Mouse (Mus musculus) bone marrow macrophage, adult 2 months (primary cell): ENCODE measurements around the gene Lrrc43.

ENCODE experiments used
- CTCF ChIP-seq: IDR thresholded peaks from 2 replicates; pipeline ENCODE4 v1.5.1; 2012; ENCODE audit warnings: low read depth, mild to moderate bottlenecking, low read length, moderate library complexity
- POLR2A ChIP-seq: IDR thresholded peaks from 2 replicates; pipeline ENCODE4 v1.6.1; 2012; ENCODE audit warnings: mild to moderate bottlenecking, low read depth, low read length, borderline replicate concordance

GRCm38 (mm10) chr5:123508921-123509320 lies 19.8 kb downstream of the Lrrc43 start:
- TF ChIP-seq CTCF (no peak), POLR2A (no peak)
